Mouse (Mus musculus): Measurements from ENCODE around the gene Nans.
A peak's percentile ranks its signal among the peaks of the same experiment; 100 is the strongest.

The Nans gene

GRCm38 (mm10) chr4:46487348-46487747, 1.7 kb upstream of the Nans start:
- peak; percentile 91 for DNase-seq

GRCm38 (mm10) chr4:46493071-46493470, 4.0 kb downstream of the Nans start:
- DNase-seq, result no peak

DNA sequence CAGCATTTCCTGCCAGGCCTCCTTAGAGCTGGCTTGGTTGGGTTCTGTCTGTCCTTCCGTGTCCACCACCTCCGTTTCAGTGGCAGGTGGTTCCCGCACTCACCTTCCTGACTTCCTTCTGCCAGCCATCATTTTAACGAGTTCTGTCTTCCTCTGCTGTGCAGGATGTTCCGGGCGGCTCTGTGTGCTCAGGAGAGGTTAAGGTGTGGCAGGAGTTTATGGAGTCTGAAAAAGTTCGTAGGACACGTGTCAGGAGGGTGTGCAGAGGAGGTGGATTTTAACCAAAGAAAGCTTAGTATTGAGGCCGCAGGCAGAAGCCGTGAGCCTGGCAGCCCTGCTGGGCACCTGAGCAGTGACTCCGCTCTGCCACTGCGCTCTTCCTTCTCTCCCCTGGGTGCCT, 6.5 kb downstream of the Nans start:
- no peak for DNase-seq

DNA sequence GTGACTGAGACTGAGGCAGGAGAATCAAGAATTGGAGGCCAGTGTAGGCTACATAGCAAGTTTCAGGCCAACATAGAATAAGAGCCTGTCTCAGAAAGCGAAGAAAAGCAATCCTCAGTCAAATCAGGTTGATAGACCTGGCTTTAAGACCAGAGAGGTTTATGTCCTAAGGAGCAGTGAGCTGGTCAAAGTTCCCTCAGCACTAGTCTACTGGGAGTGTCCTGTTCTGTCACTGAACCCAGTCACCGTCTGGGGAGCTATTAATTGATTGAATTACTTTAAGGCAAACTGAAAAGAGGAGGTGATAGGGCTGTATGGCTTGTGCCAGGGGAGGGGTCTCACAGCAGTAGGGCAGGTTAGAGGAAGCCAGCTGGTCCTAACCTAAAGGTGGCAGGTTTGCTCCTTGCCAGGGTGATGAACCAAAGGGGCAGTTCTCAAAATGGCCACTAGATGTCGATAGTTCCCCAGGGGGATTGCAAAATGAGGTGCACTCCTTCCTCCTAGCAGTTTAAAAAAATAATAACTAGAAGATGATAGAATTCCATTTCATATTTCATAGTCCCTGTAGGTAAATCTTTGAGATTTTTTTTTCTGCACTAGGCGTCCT, 8.3 kb downstream of the Nans start:
- peak; percentile 87 for DNase-seq

DNA sequence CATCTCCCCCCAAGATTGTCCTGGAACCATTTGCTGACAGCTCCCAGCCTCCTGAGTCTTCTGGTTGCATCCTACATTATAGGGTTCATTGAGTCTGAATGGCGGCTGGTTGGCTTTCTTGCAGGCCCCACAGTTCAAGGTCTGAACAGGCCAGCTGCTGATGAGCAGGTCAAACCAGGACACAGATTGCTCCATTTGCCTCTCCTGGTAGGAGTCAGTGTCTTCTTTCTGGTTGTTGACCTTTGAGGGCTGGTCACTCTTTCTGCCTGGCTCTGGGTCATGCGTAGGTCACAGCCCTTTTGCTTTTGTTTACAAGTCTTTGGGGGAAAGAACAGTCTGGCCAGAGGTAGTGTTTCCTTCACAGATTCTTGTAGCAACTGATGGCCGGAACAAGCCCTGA, 9.5 kb downstream of the Nans start:
- no peak for DNase-seq

DNA sequence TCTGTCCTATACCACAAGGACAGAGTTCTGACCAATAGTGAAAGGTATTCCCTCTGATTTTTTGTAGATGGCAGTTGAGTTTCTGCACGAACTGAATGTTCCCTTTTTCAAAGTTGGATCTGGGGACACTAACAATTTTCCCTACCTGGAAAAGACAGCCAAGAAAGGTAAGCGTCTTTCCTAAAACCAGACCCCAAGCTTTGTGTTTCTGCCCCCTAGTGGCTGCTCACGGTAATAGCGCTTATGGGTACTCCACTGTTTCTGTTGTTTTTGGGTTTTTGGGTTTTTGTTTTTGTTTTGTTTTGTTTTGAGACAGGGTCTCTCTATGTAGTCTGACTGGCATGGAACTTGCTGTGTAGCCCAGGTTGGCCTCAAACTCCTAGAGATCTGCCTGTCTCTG, 9.9 kb downstream of the Nans start:
- DNase-seq, result peak; percentile 42

GRCm38 (mm10) chr4:46502606-46503502, 13.8 kb downstream of the Nans start:
- no peak for DNase-seq

DNA sequence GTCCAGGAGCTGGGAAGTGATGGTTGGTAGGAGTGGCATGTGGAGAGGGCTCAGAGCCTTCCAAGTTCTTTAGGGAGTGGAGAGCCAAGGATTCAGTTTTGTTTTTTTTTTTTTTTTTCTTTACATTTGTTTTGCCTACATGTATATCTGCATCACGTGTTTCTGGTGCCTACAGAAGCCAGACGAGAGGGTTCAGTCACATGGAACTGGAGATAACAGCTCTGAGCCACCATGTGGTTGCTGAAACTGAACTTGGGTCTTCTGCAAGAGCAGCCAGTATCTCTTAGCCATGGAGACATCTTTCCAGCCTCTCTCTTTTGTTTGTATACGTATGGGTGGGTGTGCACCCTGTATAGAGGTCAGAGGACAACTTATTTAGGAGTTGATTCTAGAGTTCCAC, 14.8 kb downstream of the Nans start:
- no peak for DNase-seq

- DNase-seq, result no peak
These were observed 16.5 kb downstream of the Nans start for GRCm38 (mm10) chr4:46505361-46506057.

- DNase-seq, result peak; percentile 98
These were observed 18.0 kb downstream of the Nans start for GRCm38 (mm10) chr4:46506801-46507610.

DNA sequence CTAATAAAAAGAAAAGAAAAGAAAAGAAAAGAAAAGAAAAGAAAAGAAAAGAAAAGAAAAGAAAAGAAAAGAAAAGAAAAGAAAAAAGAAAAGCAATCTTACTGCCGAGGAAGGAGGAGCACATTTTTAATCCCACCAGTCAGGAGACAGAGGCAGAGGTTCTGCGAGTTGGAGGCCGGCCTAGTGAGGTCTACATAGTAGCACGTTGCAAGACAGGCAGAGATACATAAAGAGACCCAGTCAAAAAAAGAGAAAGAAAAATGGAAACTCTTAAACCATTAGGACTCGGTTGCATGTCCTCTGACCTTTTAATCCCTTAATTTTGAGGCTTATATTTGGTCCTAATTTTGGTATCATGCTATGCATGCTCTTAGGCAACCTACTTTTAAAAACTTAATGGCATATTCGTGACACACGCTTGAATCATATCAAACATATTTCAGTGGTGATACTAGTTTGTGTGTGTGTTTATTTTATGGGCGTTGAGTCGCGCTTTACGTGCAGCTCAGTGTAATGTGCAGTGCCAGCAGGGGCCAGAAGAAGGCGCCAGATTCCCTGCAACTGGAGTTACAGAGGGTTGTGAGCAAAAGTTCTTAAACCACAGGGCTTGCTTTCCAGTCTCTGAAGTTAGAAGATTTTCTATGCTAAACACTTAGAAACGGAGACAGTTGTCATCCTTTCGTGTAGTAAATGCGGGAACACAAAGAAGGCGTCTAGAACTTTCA, 18.9 kb downstream of the Nans start:
- peak; percentile 94 for DNase-seq

- DNase-seq, result no peak
These were observed 31.4 kb downstream of the Nans start for GRCm38 (mm10) chr4:46520491-46520890.

- no peak for DNase-seq
These were observed 32.4 kb downstream of the Nans start for GRCm38 (mm10) chr4:46521457-46521856.

GRCm38 (mm10) chr4:46523324-46523723, 34.3 kb downstream of the Nans start:
- DNase-seq, result no peak

DNA sequence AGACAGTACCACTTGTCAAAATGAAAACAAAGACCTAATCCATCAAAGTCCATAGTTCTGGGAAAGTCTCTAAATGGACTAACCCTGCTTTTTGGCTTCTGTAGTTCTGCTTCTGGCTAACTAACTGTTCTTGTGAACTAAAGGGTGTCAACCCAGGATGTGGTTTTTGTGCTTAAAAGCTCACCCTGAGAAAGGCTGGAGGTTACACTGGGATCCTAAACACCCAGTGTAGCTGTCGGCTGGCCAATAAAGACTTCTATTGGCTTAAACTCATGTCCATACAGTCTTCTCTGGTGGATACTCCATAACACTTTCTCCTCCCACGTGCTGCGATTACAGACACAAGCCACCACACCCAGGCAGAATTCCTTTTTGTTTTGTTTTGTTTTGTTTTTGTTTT, 37.2 kb downstream of the Nans start:
- no peak for DNase-seq

- DNase-seq, result no peak
These were observed 37.9 kb downstream of the Nans start for GRCm38 (mm10) chr4:46526798-46527557.

- no peak for DNase-seq
These were observed 38.5 kb downstream of the Nans start for GRCm38 (mm10) chr4:46527558-46527926.

DNA sequence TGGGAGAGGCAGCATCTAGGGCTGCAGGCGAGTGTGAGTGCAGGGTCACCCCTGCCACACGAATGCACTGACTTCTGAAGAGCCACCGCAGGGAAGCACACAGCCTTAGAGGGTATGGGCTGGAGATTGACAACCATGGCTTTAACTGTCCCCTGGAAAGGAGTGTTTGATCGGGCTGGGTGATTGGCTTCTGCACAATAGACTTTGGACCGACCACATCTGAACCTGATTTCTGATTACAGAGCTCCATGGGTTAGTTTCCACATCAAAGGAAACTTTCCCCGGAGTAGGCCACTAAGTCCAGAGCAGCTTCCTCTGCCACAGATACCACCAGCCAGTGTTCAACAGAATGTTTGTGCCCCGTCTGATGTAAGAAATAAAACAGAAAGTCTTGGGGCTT, 40.7 kb downstream of the Nans start:
- no peak for DNase-seq

GRCm38 (mm10) chr4:46532511-46532910, 43.5 kb downstream of the Nans start:
- DNase-seq, result no peak

DNA sequence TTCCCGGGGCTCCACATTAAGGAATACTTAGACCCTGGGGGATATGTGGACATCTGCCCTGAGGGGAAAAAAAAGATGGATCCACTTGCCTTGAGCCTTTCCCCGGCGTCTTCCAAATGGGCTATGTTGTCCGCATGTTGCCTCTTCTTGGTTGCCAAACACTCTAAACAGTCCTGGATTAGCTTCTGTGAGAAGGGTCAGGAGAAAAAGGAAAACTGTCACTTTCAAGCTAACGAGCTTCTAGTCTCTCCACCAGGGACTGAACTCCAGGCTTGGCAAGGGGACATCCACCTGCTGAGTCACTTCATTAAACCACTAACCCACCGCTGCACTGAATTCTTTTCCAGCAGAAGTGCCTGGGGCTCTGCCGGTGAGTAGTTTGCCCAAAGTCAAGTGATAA, 43.9 kb downstream of the Nans start:
- DNase-seq, result no peak

- DNase-seq, result no peak
These were observed 45.1 kb downstream of the Nans start for GRCm38 (mm10) chr4:46533934-46534720.
